Mouse (Mus musculus) embryonic fibroblast, embryonic 13.5 days (primary cell): ENCODE results near the gene Ninj2. TPM values are rescaled to one million over a fixed set of nuclear protein-coding genes. Genes with fewer than 3 reads are reported as not detected.
"Not testable (repeated sequence)": the region's sequence is repeated elsewhere in the genome, so short reads cannot be mapped to it uniquely, and the experiment has no call there.

Source experiments
- H3K27ac ChIP-seq: 2 replicates; pipeline ENCODE4 v1.5.1; 2012; ENCODE audit warnings: low read length, control low read depth, inconsistent platforms; ENCODE audit not compliant: insufficient read depth
- H3K4me1 ChIP-seq: 2 replicates; pipeline ENCODE4 v1.6.1; 2011; ENCODE audit warnings: low read length; ENCODE audit not compliant: control insufficient read depth, insufficient read depth
- H3K4me3 ChIP-seq: 2 replicates; pipeline ENCODE4 v1.5.1; 2011; ENCODE audit warnings: mild to moderate bottlenecking, control low read depth, low read length; ENCODE audit not compliant: insufficient read depth
- CTCF ChIP-seq: IDR thresholded peaks from 2 replicates; pipeline ENCODE4 v1.5.1; 2011; ENCODE audit warnings: mild to moderate bottlenecking, control low read depth, low read length, moderate library complexity, borderline replicate concordance; ENCODE audit not compliant: insufficient read depth
- POLR2A ChIP-seq: IDR thresholded peaks from 2 replicates; pipeline ENCODE4 v1.6.1; 2011; ENCODE audit warnings: low read depth, mild to moderate bottlenecking, control low read depth, low read length, moderate library complexity
- polyA plus RNA-seq: library from polyadenylated mRNA; stranded (reverse); fragments of >200 nt; gene quantifications from 2 replicates; pipeline ENCODE4 v1.2.4, GENCODE M21; 2011; ENCODE audit warnings: low read depth; ENCODE audit not compliant: missing spikeins, insufficient read length

Gene Ninj2
- polyA plus RNA-seq, 1 experiment, result not detected

DNA sequence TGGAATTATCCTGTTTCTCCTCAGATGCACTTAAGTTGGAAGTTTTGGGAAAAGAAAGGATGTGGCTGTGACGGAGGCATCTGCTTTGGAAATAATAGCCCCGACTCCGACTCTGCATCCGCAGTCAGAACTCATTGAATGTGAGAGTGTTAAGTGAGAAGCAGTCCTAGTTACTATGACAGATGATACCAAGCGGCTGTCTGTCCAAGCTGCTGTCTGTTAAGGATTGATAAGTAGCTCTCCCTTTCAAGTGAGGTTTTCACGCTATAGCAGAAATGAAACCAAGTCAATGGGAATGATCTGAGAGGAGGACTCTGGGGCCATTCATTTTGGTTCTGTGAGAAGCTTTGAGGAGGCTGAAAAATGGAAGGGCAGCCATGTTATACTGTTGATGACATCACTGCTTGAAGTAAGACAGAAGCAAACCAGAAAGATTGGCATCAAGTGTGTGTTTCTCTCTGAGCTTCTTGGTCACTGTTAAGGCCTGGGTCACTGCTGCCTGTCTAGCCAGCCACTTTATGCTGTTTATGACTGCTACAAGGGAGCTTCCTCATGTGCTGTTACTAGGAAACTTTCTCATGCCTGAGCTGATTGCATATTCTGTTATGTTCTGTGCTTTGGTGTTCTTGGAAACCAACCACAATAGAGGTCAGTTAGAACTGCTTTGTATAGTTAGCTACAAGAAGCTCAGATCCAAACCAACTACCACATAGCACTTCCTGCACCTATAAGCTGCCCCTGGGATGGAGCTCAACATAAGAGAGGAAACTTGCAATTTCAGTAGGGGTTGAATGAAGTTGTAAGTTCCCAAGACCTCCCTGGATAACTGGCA is 16.3 kb upstream of the Ninj2 start:
- H3K4me3 ChIP-seq, result no peak overlapping the region
- no peaks in the 10 kb centered on the region for H3K4me1 ChIP-seq
- H3K27ac ChIP-seq, result no peak overlapping the region
- no peak for TF ChIP-seq CTCF
- TF ChIP-seq POLR2A, result no peak

DNA sequence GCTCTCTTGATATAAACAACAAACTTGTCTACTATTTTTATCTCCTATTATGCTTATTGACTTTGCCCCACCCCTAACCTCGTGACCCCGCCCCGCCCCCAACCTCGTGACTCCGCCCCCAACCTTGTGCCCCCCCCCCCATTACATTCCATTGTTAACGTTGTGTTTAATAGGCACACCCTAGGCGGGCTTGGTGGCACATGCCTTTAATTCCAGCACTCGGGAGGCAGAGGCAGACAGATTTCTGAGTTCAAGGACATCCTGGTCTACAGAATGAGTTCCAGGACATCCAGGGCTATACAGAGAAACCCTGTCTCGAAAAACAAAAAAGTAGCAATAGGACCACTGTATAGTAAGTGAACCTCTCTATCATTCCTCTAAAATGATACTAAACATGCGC is 13.6 kb upstream of the Ninj2 start:
- H3K4me3 ChIP-seq, result no peak overlapping the region
- no peak overlapping the region for H3K27ac ChIP-seq
- no peaks in the 10 kb centered on the region; the same call in 1 of the 2 replicates for H3K4me1 ChIP-seq
- TF ChIP-seq POLR2A, result no peak

DNA sequence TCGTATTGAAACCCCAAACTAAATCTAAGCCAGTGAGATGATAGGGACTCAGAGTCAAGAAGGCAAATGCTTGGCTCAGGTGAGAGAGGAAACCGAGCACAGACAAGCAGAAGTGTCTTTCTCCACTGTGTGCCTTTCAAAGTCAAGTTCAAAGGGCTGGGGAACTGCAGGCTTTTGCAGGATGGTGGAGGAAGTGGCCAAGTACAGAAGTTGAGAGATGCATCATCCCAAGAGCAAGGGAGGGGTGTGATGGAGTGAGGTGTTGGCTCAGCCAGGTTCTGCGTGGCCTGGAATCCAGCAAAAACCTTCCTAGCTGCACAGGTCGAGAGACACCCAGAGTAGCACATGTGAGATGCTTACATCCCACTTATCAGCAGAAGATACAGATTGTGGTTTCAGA is 11.6 kb upstream of the Ninj2 start:
- Histone ChIP-seq H3K4me1 (no peaks in the 10 kb centered on the region; the same call in 1 of the 2 replicates), H3K27ac (no peak overlapping the region), H3K4me3 (no peak overlapping the region)
- TF ChIP-seq CTCF (no peak), POLR2A (no peak)

DNA sequence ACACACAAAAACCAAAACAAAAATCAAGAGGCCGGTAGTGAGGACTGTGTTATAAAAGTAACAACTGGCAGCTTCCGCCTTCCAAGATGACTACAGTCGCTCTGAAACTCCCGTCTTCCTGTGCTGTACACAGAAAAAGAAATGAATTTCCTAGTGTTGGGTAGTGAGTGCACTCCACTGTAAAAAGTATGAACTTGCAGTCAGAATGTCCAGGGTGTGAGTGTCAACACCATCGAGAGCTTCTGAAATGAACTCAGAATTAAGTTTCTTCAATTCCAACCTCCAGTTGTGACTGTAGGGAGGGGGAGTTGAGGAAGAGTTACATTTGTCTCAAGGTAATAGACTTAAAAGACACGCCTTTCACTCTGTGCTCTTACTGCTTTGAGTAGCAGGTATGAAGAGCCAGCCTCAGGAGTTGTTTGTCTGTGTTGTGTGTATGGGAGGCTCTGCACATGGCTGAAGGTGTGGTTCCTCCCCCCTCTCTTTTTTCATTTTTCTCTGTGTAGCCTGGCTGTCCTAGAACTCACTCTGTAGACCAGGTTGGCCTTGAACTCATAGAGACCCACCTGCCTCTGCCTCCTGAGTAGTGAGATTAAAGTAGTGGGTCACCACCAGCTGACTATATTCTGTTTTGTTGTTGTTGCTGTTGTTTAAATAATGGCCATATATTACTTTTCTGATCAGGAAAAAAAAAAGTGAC is 10.7 kb upstream of the Ninj2 start:
- Histone ChIP-seq H3K4me3 (no peak overlapping the region), H3K27ac (no peak overlapping the region), H3K4me1 (no peaks in the 10 kb centered on the region; the same call in 1 of the 2 replicates)
- TF ChIP-seq POLR2A (no peak), CTCF (no peak)

DNA sequence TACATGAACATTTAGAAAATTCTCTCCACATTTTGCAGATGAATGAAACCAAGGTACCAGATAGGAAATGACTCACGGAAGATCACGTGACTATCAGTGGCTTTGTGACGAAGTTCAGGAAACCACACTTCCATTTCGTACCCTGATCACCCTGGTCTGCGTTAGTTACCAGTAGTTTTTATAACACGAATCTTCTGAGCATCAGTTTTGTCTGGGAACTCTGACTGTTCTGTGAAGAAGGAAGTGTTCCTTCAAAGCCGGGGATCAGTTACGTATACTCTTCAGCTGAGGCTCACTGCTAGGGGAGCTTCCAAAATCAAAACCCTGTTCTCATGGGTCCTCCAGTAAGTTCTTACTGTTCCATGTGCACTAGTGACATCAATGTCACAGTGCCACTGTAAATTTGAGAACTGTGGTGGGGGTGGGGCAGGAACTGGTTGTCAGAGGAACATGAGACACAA is 10.2 kb upstream of the Ninj2 start:
- Histone ChIP-seq H3K4me1 (no peaks in the 10 kb centered on the region; the same call in 1 of the 2 replicates), H3K27ac (no peak overlapping the region; the same call in 1 of the 2 replicates), H3K4me3 (no peak overlapping the region)
- TF ChIP-seq POLR2A (no peak), CTCF (no peak)

DNA sequence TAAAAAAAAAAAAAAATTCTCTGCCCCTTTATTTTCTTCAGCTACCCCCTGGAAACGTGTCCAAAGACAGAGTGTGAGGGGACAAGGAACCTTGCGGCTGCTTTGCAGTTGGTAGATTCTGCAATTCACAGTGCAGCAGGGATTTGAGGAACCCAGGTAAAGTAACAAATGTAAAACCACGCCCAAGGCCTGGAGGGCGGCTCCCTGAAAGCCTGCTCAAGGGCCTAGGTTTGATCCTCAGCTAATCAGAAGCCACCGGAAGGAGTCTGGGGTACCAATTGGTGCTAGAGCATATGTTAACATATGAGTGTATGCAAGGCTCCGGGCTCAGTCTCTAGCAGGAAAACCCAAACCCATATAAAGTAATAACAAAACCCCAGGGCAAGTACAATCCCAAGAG is 9.7 kb upstream of the Ninj2 start:
- TF ChIP-seq CTCF (no peak), POLR2A (no peak)
- H3K4me3 ChIP-seq, result no peak overlapping the region
- H3K27ac ChIP-seq, result no peak overlapping the region; the same call in 1 of the 2 replicates
- H3K4me1 ChIP-seq, result no peaks in the 10 kb centered on the region; the same call in 1 of the 2 replicates

DNA sequence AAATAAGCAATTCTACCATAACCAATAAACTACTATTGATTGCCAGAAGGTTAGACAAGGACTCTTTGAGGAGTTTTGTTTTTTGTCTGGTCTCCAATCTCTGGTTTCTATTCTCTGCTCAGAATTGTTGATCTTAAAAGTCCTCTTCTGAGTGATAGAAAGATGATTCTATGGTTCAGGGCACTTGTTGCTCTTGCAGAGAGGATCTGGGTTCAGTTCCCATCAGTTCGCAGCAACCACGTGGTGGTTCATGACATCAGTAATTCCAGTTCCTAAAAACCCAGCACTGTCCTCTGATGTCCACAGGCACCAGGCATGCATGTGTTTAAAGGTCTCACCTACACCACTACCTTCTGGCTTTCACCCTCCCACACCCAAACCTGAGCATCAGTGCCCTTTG is 8.2 kb upstream of the Ninj2 start:
- no peak overlapping the region for H3K27ac ChIP-seq
- no peak overlapping the region for H3K4me3 ChIP-seq
- no peak for TF ChIP-seq POLR2A
- TF ChIP-seq CTCF, result no peak
- H3K4me1 ChIP-seq, result no peaks in the 10 kb centered on the region; the same call in 1 of the 2 replicates

DNA sequence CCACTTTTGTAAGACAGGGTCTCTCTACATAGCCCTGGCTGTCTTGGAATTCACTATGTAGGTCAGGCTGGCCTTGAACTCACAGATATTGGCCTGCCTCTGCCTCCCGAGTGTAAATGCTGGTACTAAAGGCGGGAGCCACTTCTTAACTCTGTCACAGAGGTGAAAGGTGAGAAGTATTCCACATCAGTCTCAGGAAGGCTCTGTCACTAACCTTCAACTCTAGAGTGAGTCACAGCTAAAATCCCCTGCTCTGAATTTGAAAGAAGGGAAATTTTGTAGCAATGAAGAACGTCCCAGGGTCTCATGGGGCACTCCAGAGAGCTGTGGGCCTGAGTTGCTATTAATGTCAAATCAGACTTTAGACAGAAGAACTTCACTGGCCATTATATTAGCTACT is 7.3 kb upstream of the Ninj2 start:
- TF ChIP-seq POLR2A (no peak), CTCF (no peak)
- Histone ChIP-seq H3K27ac (no peak overlapping the region), H3K4me3 (no peak overlapping the region), H3K4me1 (no peaks in the 10 kb centered on the region; the same call in 1 of the 2 replicates)

DNA sequence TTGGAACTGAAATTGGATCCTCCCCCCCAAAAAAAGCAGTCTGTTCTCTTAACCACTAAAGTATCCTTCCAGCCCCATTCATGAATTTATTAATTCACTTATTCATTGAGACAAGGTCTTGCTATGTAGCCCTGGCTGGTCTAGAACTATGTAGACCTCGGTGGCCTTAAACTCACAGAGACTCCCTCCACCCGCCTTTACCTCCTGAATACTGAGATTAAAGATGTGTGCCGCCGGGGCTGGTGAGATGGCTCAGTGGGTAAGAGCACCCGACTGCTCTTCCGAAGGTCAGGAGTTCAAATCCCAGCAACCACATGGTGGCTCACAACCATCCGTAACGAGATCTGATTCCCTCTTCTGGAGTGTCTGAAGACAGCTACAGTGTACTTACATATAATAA is 6.1 kb upstream of the Ninj2 start:
- not testable (repeated sequence) for H3K27ac ChIP-seq, H3K4me1 ChIP-seq, H3K4me3 ChIP-seq

DNA sequence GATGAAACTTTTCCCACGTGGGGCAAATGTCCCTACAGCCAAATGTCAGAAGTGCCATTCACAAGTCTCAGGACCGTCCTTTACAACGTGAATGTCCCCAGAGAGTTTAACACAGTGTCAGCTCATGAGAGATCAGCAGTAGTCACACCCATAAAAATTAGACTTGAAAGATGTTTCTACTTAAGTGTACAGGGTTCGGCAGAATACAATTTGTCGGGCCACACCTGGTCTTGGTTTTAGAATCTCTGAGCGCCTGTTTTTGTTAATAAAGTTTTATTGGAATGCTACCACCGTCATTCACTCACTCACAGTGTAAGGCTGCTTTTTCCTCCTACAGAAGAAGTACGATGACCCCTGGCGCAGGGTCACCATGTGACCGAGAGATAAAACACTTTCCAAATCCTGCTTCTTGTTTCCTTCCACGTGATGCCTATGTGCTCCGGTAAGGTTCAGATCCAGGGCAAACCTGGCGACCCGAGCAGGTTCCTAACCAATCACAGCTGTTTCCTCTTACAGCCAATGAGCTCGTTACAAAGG is 2.4 kb upstream of the Ninj2 start:
- no peak overlapping the region for H3K4me3 ChIP-seq
- no peak overlapping the region for H3K27ac ChIP-seq
- TF ChIP-seq POLR2A, result no peak
- TF ChIP-seq CTCF, result no peak
- H3K4me1 ChIP-seq, result no peaks in the 10 kb centered on the region
